Mouse (Mus musculus) CD4-positive, CD25-positive, alpha-beta regulatory T cell, adult 4 months (primary cell): ENCODE data around the gene Lrch3. TPM values are rescaled to one million over a fixed set of nuclear protein-coding genes. Genes with fewer than 3 reads are reported as not detected.
"Not testable (repeated sequence)": the region's sequence is repeated elsewhere in the genome, so short reads cannot be mapped to it uniquely, and the experiment has no call there.

Experiments
- ATAC-seq: one replicate; pipeline ENCODE4 v1.8.0; 2017
- polyA plus RNA-seq, 2 experiments: library from polyadenylated mRNA; unstranded; fragments of 100-300 nt; shearing (Covaris generic); gene quantifications; one replicate each; pipeline ENCODE4 v1.2.1; 2017

Gene Lrch3
- polyA plus RNA-seq, 2 experiments from 2014 or later = 19.4 to 23.0 TPM

DNA sequence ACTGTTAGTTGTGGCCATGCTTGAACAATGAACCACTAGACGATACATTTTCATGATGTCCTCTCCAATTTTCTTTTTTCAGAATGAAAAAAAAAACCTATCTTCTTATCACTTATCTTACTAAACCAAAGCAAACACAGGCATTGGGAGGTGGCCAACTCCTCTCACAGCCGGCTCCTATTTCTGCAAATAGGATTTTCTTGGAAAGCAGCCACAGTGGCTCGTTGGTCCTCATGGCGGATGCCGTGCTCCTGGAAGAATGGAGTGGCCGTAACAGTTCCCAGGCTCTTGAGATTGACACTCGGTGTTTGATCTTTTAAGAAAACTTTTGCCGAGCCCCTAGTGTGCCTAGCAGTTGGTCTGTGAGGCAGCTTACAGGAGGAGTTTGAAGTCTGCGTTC is 91.3 kb downstream of the Lrch3 start:
- no peak for ATAC-seq

DNA sequence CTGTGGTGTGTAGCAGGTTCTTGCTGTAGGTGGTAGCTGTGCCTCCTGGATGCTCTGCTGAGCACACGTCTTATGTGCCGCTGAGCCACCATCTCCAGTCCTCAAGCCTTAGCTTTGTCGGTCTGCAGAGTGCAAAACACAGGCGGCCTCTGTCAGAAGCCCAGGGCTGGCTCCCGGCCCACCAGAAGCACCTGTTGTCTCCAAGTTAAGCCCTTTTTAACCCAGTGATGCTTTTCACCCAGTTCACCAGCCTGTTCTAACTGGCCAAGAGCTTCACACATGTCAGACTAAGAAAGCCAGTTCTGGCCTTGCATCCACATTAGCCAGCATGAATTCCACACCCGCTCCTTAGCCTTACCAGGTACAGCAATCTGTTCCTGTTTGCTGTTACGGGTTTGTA is 93.0 kb downstream of the Lrch3 start:
- ATAC-seq = no peak

DNA sequence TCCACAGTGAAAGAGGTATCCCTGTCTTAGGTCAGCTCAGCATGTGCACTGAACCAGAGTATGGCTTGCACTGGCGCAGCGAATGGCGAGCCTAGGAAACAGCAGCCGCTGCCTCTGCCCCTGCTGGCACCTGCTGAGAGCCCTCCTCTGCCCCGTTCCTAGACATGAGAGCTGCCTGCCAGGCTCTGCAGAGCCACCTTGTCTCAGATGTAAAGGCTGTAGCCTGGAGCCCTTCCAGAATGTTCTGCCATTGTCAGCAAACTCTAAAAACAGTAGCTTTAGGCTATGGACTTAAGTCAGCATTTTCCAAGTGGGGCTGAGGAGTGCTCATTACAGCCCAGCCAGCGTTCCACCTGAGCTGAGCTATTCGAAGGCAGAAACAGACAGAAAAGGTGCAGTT is 93.5 kb downstream of the Lrch3 start:
- no peak for ATAC-seq

DNA sequence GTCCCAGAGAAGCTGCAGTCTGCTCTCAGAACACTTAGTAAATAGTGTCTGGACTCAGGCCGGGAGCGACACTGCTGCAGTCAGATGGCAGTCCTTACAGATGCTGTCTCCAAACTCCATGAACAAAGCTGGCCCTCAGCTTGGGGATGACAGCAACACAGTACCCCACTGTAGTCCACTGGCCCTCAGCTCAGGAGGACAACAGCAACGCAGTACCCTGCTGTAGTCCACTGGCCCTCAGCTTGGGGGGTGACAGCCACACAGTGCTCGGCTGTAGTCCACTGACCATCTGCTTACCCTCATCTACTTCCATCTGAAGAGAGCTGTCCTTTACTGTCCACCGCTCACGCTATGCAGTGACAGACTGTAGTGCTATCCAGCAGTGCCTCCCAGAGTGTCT is 96.3 kb downstream of the Lrch3 start:
- no peak for ATAC-seq

DNA sequence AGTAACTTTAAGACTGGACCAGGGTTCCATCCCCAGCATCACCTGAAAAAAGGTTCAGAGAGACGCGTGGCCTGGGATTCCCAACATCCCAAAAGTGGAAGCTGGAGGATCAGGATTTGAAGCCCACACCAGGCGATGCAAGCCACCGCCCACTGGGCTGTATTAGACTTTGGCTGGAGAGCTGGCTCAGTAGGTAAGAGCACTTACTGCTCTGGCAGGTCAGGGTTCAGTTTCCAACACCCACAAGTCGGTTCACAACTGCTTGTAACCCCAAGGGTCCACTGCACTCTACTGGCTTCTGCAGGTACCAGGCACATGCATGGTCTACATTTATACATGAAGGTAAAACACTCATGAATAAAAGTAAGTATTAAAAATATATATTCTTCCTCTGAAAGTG is 99.9 kb downstream of the Lrch3 start:
- no peak for ATAC-seq

DNA sequence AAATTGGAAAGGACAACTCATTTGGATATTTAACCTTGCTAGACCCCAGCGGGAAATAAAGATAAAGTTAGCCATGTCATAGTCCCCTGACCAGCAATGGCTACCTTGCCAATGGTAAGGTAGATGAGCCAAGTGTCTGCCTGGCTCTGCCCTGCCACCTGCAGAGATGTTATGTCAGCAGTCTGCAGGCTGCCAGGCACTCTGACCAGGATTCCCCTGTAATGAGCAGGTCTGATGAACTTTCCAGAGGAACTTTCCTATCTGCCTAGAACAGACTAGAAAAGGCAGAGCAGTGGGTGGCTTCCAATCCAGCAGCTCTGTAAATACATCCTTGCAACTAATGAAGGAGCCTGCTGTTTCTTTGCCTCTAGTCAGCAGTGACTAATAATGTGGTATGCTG is 101.0 kb downstream of the Lrch3 start:
- no peak for ATAC-seq

DNA sequence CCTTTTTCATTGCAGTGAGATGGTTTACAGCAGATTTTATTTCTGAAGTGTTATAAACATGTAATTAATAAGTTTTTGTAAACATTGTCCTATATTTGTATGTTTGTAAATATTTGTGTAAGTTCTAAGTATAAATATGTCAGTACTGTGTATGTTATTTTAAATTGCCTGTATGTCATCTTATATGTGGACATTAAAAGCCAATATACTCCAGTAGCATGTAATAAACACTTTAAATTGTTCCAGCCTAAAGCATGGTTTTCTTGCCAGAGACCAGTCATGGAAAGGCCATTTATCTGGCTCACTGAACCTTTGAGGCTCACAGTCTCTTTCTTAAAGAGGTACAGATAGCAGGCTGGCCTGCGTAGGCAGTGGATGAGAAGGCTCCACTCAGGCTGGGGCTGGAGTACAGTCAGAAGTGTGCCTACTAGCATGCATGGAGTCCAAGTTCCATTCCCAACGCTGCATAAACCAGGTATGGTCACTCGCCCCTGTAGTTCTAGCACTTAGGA is 101.6 kb downstream of the Lrch3 start:
- no peak for ATAC-seq

DNA sequence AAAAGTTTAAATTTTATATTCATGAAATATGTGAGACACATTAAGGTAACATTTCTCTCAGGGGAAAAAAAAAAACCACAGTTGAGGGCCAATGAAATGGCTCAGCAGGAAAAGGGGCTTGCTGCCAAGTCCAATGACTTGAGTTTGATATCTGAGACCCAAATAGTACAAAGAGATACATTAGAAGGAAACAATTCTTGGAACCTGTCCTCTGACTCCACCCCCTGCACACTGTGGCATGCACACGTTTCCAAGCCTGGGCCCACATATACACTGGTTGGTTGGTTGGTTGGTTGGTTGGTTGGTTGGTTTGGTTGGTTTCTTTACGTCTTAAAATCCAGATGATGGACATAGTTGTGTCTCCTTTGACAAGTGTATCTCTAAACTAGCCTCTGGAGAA is 102.1 kb downstream of the Lrch3 start:
- no peak for ATAC-seq

DNA sequence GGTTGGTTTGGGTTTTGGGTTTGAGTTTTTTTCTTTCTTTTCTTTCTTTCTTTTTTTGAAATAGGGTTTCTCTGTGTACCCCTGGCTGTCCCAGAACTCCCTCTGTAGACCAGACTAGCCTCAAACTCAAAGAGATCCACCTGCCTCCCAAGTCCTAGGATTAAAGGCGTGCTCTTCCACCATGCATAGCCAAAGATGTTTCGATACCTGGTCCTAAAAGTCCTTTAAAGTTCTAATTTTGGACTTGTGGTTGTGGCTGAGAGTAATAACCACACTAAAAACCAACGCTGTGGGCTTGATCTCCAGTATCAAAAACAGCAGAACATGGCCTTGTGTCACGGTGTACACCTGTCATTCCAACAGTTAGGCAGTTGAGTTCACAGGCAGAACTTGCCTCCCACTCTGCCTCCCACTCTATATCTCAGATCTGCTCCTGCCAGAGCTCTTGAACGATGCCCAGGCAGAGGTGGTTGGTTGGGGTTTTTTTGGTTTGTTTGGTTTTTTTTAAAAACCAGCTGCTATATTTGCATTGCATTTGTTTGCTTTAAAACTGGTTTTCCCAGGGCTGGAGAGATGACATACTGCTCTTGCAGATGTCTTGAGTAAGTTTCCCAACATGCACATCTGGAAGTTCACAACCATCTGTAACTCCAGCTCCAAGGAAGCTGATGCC is 103.9 kb downstream of the Lrch3 start:
- no peak for ATAC-seq

DNA sequence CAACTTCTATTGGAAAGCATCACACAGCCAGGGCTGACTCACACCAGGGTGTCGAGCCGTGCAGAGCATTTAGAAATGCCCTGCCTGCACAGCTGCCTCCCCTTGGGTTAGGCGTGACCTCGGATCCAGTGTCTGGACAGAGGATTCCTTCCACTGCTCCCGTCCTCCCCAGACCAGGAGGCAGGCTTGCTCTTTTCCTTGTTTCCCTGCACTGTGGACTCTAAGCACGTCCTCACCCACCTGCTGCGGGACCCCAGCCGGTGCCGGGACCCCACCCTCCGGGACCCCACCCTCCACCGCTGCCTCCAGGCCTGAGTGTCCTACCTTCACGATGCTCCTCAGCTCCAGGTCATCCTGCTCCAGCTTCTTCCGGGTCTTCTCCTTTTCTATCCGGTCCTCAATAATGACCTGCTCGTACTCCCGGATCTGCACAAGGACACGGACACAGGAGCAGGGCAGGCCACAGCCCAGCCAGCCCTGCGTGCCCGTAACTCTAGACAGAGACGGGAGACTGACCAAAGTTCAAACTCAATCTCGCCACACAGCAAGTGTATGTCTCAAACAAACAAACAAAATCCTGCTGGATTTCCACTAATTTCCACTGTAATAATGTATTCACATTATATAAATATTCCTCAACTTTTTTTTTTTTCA is 105.3 kb downstream of the Lrch3 start:
- no peak for ATAC-seq

DNA sequence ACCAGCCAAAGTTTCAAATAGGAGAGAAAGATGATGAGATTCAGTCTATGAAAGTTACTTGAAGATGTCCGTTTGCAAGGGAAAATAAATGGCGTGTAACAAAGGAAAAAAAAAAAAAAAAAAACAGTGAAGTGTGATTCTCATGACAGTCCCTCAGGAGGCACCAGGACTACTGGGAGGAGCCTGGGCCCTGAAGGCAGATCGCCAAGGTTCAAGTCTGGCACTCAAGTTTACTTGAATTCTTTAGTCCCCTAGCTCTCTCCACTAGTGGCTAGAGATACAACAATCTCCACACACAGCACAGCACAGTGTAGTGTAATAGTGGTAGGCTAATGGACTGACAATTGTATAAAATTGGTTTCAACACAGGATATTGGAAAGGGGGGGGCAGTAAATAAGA is 107.5 kb downstream of the Lrch3 start:
- ATAC-seq = no peak

DNA sequence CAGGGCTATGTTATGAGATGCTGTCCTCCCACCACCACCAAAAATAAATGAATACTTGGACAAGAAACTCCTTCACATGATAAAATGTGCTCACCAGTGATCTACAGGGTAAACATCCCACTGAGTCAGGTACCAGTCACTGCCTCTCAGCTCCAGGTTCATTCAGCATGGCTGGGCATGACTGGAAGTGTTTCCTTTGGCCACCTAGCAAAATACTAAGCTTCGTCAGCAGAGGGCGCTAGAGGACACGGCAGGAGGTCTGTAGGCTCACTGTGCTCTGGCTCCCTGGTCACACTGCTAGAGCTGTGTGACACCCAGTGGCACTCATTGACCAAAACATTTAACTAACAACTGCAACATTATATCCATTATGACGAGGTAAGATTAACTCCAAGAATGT is 109.8 kb downstream of the Lrch3 start:
- ATAC-seq = peak; percentile 79

DNA sequence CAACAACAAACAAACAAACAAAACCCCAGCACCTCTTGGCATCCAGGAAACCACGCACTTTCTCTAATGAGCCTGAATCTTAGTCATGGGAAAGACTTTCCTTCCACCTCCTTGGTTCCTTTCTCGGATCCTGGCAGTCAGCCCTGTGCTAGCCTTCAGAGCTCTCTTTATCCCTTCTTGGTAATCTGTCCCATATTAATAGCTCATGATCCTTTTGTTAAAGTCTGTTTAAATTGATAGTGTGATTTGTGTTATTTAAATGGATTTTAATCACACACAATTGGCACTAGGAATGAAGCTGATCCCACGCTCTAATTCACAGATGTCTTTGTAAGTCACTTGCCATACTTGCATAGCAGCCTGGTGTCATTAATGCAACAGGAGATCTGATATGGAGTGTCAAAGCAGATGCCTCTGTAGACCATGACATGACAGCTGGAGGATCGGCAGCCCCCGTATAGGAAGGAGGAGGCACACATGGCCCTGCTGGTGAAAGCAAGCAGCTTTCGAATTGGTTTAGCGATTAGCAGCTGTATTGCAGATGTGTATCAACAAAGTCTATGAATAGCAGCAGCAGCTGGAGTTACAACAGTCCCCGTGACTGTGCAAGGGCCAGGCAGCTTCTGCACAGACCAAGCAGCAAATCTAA is 110.7 kb downstream of the Lrch3 start:
- no peak for ATAC-seq

DNA sequence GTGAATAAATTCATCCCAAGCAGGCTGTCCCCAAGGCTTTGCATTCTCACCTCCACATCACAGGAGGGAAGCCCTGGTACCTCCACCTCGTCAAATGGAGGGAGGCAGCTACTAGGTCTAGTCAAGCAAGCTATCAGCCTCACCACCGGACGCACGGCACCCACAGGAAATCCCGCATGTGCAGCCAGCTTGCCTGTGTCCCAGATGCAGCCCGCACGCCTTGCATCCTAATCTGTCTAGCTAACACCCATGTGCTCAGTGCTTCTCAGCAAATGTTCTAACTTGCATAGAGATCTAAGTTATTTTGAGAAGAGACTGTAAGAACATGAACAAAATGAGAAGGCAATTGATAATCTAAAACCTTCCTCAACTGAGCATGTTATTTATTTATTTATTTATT is 112.5 kb downstream of the Lrch3 start:
- ATAC-seq = no peak

DNA sequence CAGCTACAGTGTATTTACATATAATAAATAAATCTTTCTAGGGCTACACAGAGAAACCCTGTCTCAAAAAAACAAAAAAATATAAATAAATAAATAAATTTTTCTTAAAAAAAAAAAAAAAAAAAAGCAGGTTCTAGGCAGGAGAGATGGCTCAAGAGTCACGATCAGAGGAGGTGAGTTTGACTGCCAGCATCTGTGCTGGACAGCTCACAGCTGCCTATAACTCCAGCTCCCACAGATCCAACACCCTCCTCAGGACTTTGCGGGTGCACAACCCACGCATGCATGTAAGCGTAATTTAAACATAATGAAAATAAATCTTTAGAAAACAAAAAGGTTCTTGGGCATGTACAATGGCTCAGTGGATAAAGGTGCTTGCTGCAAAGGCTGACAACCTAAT is 122.1 kb downstream of the Lrch3 start:
- no peak for ATAC-seq

DNA sequence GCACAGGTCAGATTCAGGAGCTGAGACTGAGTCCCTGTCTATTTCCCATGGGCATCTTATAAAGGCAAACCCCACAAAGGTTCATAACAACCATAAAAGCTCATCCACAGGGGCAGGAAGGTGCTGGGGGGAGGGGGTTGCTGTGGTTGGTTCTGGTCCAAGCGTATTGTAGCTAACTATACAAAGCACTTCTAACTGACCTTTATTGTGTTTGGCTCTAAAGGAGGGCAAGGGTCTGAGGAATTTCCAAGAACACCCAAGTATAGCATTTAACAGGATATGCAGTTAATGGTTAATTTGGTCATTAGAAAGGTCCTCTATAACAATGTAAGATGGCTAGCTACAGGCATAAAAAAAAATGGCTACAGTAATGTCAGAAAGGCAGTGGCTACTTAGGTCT is 128.8 kb downstream of the Lrch3 start:
- ATAC-seq = no peak

DNA sequence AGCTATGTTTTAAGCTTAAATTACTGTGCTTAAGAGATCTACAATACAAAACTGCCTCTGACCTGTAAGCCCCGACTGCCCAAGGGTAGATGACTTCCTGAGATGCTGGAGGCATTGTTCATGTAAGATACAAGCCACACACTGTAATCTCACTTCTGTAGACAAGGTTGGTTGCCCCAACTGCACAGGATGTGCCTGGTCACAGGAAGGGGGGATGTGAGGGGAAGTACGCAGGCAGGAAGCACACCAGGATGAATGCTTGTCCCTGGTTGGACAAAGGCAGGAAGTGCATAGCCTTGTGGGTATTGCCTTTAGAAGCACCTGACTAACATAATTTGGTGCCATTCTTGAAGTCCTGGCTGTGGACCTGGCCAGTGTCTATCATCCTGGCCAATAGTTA is 129.4 kb downstream of the Lrch3 start:
- ATAC-seq = peak; percentile 87

DNA sequence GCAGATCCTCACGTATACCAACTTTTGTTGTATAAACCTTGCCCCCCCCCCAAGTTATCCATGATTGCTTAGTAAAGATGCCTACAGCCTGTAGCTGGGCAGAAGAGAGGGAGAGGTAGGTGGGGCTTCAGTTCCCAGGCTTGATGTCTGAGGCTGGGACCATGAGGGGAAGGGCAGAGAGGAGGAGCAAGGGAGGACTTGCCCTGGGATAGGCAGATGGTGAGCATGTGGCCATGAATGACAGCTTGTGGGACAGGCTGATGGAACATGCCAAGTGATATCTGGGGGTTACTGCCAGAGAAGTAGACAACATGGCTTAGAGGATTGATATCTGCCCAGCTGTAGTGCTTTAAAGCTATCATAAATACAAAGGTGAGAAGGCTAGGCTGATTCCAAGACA is 134.1 kb downstream of the Lrch3 start:
- ATAC-seq = no peak

DNA sequence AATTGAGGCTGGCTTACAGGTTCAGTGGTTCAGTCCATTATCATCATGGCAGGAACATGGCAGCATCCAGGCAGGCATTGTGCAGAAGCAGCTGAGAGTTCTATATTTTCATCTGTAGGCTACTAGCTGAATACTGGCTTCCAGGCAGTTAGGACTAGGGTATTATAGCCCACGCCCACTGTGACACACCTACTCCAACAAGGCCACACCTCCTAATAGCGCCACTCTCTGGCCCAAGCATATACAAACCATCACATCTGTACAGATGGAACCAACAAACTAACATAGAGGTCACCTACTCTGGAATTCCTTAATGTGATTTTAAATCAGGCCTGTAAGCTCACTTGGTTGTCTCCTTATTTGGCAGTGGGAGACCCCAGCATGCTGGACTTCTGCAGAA is 134.8 kb downstream of the Lrch3 start:
- no peak for ATAC-seq

DNA sequence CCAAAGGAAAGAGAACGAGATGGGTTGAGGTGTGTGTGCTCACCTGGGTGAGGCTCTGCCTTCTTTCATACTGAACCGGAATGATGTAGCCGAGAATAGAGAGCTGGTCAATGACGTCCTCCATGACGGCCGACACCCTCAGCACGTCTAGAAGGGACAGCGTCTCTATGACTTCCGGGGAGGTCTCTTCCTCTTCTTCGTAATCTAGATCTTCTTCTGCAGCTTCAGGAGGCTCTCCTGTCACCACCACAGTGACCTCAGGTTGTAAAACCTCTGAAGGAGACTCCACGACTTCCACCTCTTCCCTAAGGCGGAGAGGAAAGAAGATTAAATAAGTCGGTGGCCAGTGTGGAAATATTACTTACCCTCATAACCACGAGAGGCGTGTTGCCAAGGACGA is 135.9 kb downstream of the Lrch3 start:
- no peak for ATAC-seq

DNA sequence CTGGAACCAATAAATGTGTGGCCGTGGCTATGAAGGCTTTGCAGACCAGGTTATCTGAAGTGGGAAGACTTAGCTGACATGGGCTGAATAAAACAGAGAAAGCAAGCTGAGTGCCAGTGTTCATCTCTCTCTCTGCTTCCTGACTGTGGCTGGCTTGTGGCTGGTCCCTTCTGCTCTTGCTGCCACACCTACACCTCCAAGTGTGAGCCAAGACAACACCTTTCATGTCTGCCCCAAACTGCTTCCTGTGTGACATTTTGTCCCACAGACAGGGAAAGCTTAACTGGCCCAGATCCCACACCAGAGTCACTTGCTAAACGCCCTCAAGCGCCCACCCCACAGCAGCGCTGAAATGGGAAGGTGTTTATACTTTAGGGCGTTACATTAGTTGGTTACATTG is 139.2 kb downstream of the Lrch3 start:
- no peak for ATAC-seq

DNA sequence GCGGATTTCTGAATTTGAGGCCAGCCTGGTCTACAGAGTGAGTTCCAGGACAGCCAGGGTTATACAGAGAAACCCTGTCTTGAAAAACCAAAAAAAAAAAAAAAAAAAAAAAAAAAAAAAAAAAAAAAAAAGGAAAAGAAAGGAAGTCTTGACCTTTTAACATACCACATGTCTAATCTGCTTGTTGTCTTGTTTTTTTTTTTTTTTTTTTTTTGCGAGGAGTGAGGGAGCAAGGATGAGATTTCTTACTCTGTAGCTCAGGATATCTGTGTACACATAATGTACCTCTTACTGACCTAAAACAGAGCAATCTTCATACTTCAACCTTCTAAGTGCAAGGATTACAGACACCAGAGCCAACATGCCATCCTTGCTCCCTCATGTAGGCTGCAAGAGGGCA is 141.0 kb downstream of the Lrch3 start:
- not testable (repeated sequence) for ATAC-seq

DNA sequence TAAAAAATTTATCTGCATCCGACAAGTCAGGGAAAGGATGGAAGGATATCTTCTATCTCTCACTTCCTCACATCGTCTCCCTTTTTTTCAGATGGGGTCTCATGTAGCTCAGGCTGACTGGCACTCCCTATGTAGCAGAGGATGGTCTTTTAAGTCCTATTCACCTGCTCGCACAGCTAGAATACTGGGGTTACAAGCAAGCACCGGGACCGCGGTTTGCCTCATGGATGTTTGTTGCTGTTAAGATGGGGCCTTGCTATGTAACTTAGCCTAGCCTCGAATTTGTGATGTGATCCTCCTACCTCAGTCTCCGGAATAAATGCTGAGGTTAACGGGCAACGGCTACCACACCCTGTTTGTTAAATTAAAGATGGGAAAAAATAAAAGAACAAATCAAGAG is 141.8 kb downstream of the Lrch3 start:
- ATAC-seq = peak; percentile 21
